Mouse (Mus musculus) ovary, postnatal 10 days (tissue): ENCODE results near the gene Arpc2.

ENCODE experiments used
- DNase-seq: peaks from one replicate; pipeline ENCODE4 v3.0.0; 2022; ENCODE audit warnings: low spot score

Arpc2 gene

DNA sequence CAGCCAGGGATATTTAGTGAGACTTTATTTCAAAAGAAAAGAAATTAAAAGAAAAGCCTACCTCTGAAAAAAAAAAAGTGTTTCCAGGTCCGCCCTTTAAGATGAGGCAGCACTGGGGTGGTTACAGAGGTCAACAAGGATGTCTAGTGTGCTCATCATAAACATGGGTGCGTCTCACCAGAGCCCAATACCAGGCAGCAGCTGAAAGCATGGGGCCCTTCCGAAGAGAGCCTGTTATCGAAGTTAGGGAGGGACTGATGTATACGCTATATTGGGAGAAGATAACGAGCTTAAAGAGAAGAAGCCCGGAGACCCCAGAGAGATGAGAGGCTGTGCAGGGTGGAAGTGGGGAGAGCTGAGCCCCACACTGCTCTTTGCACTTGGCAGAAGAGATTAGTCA lies 3.3 kb downstream of the Arpc2 start:
- DNase-seq, result no peak

GRCm38 (mm10) chr1:74239618-74240017 lies 3.7 kb downstream of the Arpc2 start:
- no peak for DNase-seq

GRCm38 (mm10) chr1:74240311-74240710 lies 4.4 kb downstream of the Arpc2 start:
- DNase-seq, result no peak

DNA sequence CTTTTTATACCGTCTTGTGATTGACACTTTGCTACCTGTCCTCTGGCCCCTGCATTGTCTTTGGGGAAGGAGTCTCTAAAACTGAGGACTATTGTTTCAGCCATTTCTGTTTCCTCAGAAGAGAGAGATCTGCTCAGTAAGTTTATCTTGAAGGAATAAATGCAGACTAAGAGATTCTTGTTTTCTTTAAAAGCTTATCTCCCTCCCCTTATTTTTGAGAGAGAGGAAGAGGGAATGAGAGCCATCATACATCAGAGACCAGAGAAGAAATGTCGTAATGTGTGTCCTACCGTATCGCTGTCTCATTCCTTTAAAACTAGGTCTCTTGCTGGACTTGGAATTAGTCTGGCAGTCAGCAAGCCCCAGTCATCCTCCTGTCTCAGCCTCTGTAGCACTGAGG lies 4.9 kb downstream of the Arpc2 start:
- no peak for DNase-seq

DNA sequence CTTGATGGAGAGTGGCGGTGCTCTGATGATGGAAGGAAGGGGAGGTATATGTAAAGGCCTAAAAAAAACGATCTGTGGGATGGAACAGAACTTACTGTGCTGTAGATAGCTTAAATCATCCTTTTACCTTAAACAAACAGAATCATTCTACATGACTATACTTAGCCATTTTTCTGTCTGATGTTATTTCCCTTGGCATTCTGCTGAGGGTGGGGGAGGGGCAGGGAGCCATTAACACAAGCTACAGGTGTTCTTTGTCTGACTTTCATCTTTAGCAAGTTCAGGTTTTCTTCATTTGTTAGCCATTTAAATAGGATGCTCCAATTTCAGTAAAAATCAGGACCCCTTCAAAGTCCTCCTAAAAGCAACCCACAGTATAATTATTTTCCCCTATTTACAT lies 9.6 kb downstream of the Arpc2 start:
- no peak for DNase-seq

GRCm38 (mm10) chr1:74248799-74249198 lies 12.9 kb downstream of the Arpc2 start:
- no peak for DNase-seq

DNA sequence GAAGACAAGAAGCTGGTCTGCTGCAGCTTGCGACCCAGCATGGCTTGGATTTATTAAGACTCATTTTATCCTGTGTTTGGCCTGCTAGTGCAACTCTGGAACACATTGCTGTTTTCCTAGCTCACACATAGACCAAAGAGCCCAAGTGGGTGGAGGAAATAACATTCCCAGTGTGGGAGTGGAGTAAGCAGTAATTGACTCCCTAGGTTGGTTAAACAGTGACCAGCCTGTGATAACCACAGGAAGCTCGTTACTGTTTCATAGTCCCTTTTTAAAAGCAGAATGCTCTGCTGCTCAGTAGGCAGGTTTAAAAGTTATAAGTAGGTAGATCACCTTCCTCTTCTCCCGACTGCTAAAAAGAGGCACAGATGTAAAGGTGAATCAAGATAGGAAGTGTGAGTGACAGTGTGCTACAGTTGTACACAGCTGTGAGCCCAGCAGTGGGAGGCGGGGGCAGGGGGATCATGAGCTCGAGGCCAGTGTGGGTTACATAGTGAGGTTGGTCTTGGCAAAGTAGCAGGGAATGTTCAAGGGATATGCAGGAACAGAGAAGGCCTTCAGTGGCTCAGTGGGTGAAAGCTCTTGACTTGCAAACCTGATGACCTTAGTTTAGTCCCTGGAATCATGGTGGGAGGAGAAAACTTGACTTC lies 13.6 kb downstream of the Arpc2 start:
- no peak for DNase-seq

- no peak for DNase-seq
These were observed 14.2 kb downstream of the Arpc2 start for GRCm38 (mm10) chr1:74250096-74250495.

DNA sequence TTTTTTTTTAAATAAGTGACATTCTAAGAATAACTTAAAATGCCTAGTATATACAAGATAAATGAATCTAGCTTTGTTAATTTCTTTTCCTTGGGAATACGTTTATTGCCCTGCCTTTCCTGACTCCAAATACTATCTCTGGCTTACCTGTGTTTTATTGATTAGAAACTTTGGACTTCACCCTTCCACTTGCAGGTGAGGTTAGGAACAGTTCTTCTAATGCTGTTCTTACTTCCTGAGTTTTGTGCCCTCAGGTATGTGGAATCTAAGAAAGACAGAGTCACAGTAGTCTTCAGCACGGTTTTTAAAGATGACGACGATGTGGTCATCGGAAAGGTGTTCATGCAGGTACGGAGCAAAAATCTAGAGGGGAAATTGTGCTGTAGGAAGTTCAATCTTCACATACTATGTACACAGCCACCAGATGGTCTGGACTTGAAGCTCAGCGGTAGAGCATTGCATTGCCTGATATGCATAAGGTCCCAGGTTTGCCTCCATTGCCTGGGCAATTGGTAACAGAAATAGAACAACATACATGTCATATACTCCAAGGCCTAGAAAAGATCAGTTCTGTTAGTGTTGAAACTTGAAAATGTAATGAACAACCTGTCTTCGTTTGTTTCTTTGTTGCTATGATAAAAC lies 19.9 kb downstream of the Arpc2 start:
- DNase-seq, result no peak

- no peak for DNase-seq
These were observed 20.9 kb downstream of the Arpc2 start for GRCm38 (mm10) chr1:74256782-74257181.

- DNase-seq, result no peak
These were observed 26.6 kb downstream of the Arpc2 start for GRCm38 (mm10) chr1:74262510-74262909.

GRCm38 (mm10) chr1:74268750-74269149 lies 32.9 kb downstream of the Arpc2 start:
- no peak for DNase-seq

DNA sequence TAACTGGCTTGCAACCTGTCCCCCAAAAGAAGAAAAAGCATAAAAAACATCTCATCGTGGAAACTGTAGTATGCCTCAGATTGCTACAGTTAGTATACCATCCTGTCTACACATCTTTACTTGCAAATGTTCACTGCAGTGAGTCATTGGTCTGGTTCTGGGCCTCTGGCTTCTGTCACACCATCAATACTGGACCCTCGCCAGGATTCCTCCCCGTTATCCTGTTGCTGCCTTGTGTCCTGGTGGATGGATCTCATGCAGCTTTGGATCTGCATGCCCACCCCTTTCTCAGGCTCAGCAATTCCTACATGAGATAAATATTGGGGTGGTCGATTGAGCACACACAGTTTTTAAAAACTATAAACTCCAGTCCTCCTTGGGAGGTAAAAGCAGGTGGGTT lies 35.8 kb downstream of the Arpc2 start:
- DNase-seq, result no peak

GRCm38 (mm10) chr1:74275015-74275414 lies 39.1 kb downstream of the Arpc2 start:
- DNase-seq, result no peak

DNA sequence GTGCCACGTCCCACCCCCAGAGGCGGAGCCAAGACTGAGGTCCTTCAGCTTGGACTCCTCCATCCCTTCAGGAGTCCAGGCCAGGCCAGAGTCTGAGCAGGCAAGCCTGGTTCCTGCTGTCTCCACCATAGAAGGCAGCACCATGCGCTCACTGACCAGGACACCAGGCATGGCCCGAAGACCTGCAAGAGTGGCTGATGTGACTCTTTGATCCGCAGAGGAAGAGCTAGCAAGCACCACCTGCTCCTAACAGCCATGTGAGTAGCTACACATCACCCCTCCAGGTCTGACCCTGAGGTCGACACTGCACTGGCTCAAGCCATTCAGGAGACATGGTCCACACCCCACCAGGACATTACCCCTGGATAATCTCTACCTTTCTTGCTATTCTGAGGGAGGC lies 41.2 kb downstream of the Arpc2 start:
- DNase-seq, result no peak

DNA sequence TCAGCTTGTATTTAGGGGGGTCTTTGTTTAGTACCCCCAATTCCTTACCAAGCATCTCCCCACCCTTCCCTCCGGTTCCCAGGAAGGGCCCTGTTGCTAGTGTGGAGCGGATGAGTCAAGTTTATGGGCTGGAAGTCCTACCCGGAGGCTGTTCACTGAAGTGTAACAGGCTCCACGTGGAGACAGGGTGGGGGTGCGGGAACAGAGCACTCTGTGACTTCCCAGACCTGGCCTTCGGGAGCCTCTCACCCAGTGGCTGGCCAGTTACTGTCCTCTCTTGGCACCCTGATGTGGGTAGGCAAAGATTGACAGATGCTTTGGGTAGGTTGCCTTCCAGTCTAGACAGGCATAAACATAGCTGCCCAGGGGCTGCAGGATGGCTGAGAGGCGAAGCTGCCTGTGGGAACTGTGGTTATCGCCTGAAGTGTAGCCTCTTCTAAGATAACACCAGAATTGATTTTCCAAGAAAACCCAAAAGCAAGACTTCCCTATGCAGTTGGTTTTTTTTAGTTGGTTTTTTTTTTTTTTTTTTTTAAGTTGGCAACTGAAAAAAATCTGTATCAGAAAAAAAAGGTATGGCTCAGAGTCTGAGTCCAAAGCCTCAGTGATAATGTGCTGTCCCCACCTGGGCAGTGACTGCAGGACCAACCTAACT lies 42.1 kb downstream of the Arpc2 start:
- DNase-seq, result no peak

DNA sequence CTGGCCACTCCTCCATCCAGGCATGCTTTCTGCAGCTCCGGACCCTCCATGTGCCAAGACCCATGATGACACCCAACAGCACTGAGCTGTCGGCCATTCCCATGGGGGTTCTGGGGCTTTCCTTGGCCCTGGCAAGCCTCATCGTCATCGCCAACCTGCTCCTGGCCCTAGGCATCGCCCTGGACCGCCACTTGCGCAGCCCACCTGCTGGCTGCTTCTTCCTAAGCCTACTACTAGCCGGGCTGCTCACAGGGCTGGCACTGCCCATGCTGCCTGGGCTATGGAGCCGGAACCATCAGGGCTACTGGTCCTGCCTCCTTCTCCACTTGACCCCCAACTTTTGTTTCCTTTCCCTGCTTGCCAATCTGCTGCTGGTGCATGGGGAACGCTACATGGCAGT lies 42.7 kb downstream of the Arpc2 start, which contains the start of gene Gpbar1:
TSS of gene Gpbar1 (plus strand) at position 13 of the 400 bp plus-strand sequence.
- no peak for DNase-seq

DNA sequence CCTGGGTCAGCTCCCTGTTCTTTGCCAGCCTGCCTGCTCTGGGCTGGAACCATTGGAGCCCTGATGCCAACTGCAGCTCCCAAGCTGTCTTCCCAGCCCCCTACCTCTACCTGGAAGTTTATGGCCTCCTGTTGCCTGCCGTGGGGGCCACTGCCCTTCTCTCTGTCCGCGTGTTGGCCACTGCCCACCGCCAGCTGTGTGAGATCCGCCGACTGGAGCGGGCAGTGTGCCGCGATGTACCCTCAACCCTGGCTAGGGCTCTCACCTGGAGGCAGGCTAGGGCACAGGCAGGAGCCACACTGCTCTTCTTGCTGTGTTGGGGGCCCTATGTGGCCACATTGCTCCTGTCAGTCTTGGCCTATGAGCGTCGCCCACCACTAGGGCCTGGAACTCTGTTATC lies 43.1 kb downstream of the Arpc2 start:
- no peak for DNase-seq

GRCm38 (mm10) chr1:74280591-74281325 lies 44.9 kb downstream of the Arpc2 start:
- DNase-seq, result no peak

GRCm38 (mm10) chr1:74281372-74281771 lies 45.5 kb downstream of the Arpc2 start:
- DNase-seq, result no peak

DNA sequence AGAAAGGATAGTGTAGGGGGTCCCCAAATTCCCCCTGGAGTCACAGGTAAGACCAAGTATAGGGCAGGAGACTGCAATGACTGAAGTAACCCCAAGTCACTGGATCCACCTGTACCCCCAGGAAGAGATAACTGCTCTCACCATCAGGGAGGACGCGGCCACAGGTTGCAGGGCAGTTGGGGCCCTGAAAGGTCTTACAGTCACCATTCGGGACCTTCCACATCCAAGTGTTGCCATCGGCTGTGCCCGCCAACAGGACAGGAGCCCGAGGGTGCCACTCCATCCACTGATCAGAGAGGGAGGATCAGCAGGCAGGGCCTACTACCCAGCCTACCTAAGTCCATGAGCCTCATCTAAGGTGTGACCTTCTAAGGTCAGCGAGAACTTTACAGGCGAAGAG lies 46.0 kb downstream of the Arpc2 start:
- DNase-seq, result no peak

- no peak for DNase-seq
These were observed 47.2 kb downstream of the Arpc2 start for GRCm38 (mm10) chr1:74282896-74283625.
